Mouse (Mus musculus) limb, embryonic 11.5 days (tissue): Measurements from ENCODE around the gene Wfdc5. TPM values are rescaled to one million over a fixed set of nuclear protein-coding genes. Genes with fewer than 3 reads are reported as not detected.

ENCODE experiments used
- ATAC-seq: fragments of 200-750 bp; cut with Nextera tagmentation; 2 replicates; pipeline ENCODE4 v1.8.0; 2017; ENCODE audit warnings: low read depth; ENCODE audit not compliant: insufficient number of reproducible peaks, low FRiP score, low TSS enrichment
- DNase-seq: peaks from one replicate; pipeline ENCODE4 v3.0.0-alpha.2; 2015; ENCODE audit warnings: low spot score
- H3K27ac ChIP-seq: fragments of 300-500 bp; sonication (generic); replicated peaks from 2 replicates; pipeline ENCODE4 v1.5.1; 2014; ENCODE audit warnings: low read depth, mild to moderate bottlenecking, low read length
- H3K27me3 ChIP-seq: fragments of 300-500 bp; sonication (generic); 2 replicates; pipeline ENCODE4 v1.6.1; 2014; ENCODE audit warnings: mild to moderate bottlenecking, low read length, mixed read lengths; ENCODE audit not compliant: control insufficient read depth, insufficient read depth
- H3K36me3 ChIP-seq: fragments of 300-500 bp; sonication (generic); 2 replicates; pipeline ENCODE4 v1.6.1; 2014; ENCODE audit warnings: mild to moderate bottlenecking, low read length, moderate library complexity, mixed read lengths; ENCODE audit not compliant: control insufficient read depth, insufficient read depth
- H3K4me1 ChIP-seq: fragments of 300-500 bp; sonication (generic); 2 replicates; pipeline ENCODE4 v1.6.1; 2014; ENCODE audit warnings: low read length, mixed read lengths; ENCODE audit not compliant: control insufficient read depth, insufficient read depth
- H3K4me2 ChIP-seq: fragments of 300-500 bp; sonication (generic); 2 replicates; pipeline ENCODE4 v1.6.1; 2014; ENCODE audit warnings: low read depth, mild to moderate bottlenecking, moderate library complexity; ENCODE audit not compliant: severe bottlenecking
- H3K4me3 ChIP-seq: fragments of 300-500 bp; sonication (generic); 2 replicates; pipeline ENCODE4 v1.5.1; 2014; ENCODE audit warnings: low read depth, low read length
- H3K9ac ChIP-seq: fragments of 300-500 bp; sonication (generic); 2 replicates; pipeline ENCODE4 v1.6.1; 2014; ENCODE audit warnings: mild to moderate bottlenecking, low read length
- H3K9me3 ChIP-seq: fragments of 300-500 bp; sonication (generic); 2 replicates; pipeline ENCODE4 v1.6.1; 2016; ENCODE audit warnings: low read length; ENCODE audit not compliant: control insufficient read depth
- WGBS: fragments of 180-500 bp; shearing (Covaris S2); extraction: QIAGEN DNeasy Blood & Tissue Kit; methylation state at CpG from one replicate; pipeline ENCODE4 v1.1.7; 2014; 5-methylcytosine and 5-hydroxymethylcytosine counted together
- polyA plus RNA-seq: library from polyadenylated mRNA; unstranded; fragments of >200 nt; fragmentation: Nextera tagmentation; extraction: Ambion mirVana; gene quantifications from 2 replicates; pipeline ENCODE4 v1.2.1, GENCODE M21; 2014

The Wfdc5 gene
- polyA plus RNA-seq, 1 experiment from 2014 or later, result not detected

GRCm38 (mm10) chr2:164199626-164200327, 17.2 kb upstream of the Wfdc5 start, which contains the start of gene Wfdc15a:
Gene Wfdc15a (minus strand): TSS chr2:164200130.
- Histone ChIP-seq H3K9me3 (no peaks in the 10 kb centered on the region), H3K4me2 (no peak within 1 kb of the TSS), H3K4me1 (no peaks in the 10 kb centered on the region), H3K36me3 (no peaks in the 10 kb centered on the region), H3K9ac (no peak within 1 kb of the TSS), H3K27me3 (no peaks in the 10 kb centered on the region), H3K4me3 (no peak within 1 kb of the TSS), H3K27ac (no peak within 1 kb of the TSS)
- ATAC-seq (no peak), DNase-seq (no peak)
- 86% methylated on average over 20 of the region's 20 CpGs for WGBS

- no peak overlapping the region for H3K4me3 ChIP-seq
- DNase-seq (no peak), ATAC-seq (no peak)
- no peaks in the 10 kb centered on the region for H3K9me3 ChIP-seq
- no peak overlapping the region for H3K4me2 ChIP-seq
- H3K27me3 ChIP-seq, result no peaks in the 10 kb centered on the region
- no peaks in the 10 kb centered on the region for H3K4me1 ChIP-seq
- no peak overlapping the region for H3K9ac ChIP-seq
- 88% methylated on average over 5 of the region's 5 CpGs for WGBS
- H3K27ac ChIP-seq, result no peak overlapping the region
- no peaks in the 10 kb centered on the region for H3K36me3 ChIP-seq
Measured at GRCm38 (mm10) chr2:164196700-164196990, 14.1 kb upstream of the Wfdc5 start.

- no peak for DNase-seq
- H3K4me2 ChIP-seq, result no peak overlapping the region
- H3K9ac ChIP-seq, result no peak overlapping the region
- ATAC-seq, result no peak
- 88% methylated on average over 5 of the region's 5 CpGs for WGBS
- H3K4me1 ChIP-seq, result no peaks in the 10 kb centered on the region
- no peaks in the 10 kb centered on the region for H3K27me3 ChIP-seq
- H3K36me3 ChIP-seq, result no peaks in the 10 kb centered on the region
- H3K27ac ChIP-seq, result no peak overlapping the region
- H3K4me3 ChIP-seq, result no peak overlapping the region
- no peaks in the 10 kb centered on the region for H3K9me3 ChIP-seq
Measured at GRCm38 (mm10) chr2:164195971-164196699, 13.6 kb upstream of the Wfdc5 start.

GRCm38 (mm10) chr2:164194959-164195630, 12.6 kb upstream of the Wfdc5 start:
- no peaks in the 10 kb centered on the region for H3K9me3 ChIP-seq
- ATAC-seq (no peak), DNase-seq (no peak)
- no peaks in the 10 kb centered on the region for H3K27me3 ChIP-seq
- H3K27ac ChIP-seq, result no peak overlapping the region
- WGBS, result 79% methylated on average over 5 of the region's 5 CpGs
- H3K4me2 ChIP-seq, result no peak overlapping the region
- no peaks in the 10 kb centered on the region for H3K4me1 ChIP-seq
- H3K4me3 ChIP-seq, result no peak overlapping the region
- no peaks in the 10 kb centered on the region for H3K36me3 ChIP-seq
- no peak overlapping the region for H3K9ac ChIP-seq

DNA sequence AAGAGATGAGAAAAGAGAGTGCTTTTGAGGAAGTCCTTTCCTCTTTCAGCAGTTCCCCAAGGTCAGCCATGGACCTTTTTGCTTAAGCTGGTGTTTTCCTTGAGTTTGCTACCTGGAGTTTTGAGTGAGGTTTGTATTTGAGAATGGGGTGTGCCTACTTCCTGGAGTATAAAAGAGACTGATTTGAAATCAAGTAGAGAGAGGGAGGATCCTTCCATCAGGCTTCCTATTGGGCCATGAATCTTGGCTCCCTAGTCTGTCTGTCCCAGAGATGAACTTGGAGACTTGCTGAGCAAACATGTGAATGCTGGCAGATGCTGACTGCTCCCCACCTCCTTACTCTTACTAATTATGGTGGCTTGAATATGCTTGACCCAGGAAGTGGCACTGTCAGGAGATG, 9.7 kb upstream of the Wfdc5 start:
- ATAC-seq (no peak), DNase-seq (no peak)
- no peak overlapping the region for H3K4me3 ChIP-seq
- no peak overlapping the region for H3K4me2 ChIP-seq
- no peak overlapping the region for H3K9ac ChIP-seq
- H3K4me1 ChIP-seq, result no peaks in the 10 kb centered on the region
- no peaks in the 10 kb centered on the region for H3K36me3 ChIP-seq
- no peaks in the 10 kb centered on the region for H3K9me3 ChIP-seq
- no peak overlapping the region for H3K27ac ChIP-seq
- no peaks in the 10 kb centered on the region for H3K27me3 ChIP-seq

DNA sequence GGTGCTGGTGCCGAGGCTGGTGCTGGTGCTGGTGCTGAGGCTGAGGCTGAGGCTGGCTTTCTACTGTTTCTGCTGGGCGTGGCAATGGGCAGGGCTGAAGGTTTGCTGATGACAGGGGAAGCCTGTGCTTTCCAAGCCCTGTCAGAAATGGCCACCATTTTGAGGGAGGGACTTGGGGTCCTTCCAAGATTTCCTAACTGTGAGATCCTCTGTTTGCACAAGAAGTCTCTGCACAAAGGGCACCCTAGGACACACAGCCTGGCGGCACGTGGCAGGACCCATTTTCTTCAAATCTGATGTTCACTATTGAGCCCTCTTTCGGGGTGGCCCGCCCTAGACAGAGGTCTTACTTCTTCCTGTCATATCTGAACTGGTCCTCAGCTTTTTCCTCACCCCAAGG, 8.0 kb upstream of the Wfdc5 start, which contains the start of gene Wfdc12:
Gene Wfdc12, minus strand, starts transcription at position 33 of the 400 bp plus-strand sequence.
- WGBS, result 88% methylated on average over 6 of the region's 6 CpGs
- Histone ChIP-seq H3K36me3 (no peaks in the 10 kb centered on the region), H3K9ac (no peak within 1 kb of the TSS), H3K4me3 (no peak within 1 kb of the TSS), H3K27me3 (no peaks in the 10 kb centered on the region), H3K27ac (no peak within 1 kb of the TSS), H3K4me1 (no peaks in the 10 kb centered on the region), H3K4me2 (no peak within 1 kb of the TSS), H3K9me3 (no peaks in the 10 kb centered on the region)
- DNase-seq, result no peak
- ATAC-seq, result no peak

GRCm38 (mm10) chr2:164188722-164189121, 6.2 kb upstream of the Wfdc5 start:
- WGBS, result 31% methylated on average over 5 of the region's 5 CpGs
- ATAC-seq, result no peak
- no peaks in the 10 kb centered on the region for H3K36me3 ChIP-seq
- H3K4me1 ChIP-seq, result no peaks in the 10 kb centered on the region
- no peak overlapping the region for H3K4me3 ChIP-seq
- H3K27ac ChIP-seq, result no peak overlapping the region
- no peak for DNase-seq
- H3K27me3 ChIP-seq, result no peaks in the 10 kb centered on the region
- no peak overlapping the region for H3K4me2 ChIP-seq
- no peak overlapping the region for H3K9ac ChIP-seq
- no peaks in the 10 kb centered on the region for H3K9me3 ChIP-seq

DNA sequence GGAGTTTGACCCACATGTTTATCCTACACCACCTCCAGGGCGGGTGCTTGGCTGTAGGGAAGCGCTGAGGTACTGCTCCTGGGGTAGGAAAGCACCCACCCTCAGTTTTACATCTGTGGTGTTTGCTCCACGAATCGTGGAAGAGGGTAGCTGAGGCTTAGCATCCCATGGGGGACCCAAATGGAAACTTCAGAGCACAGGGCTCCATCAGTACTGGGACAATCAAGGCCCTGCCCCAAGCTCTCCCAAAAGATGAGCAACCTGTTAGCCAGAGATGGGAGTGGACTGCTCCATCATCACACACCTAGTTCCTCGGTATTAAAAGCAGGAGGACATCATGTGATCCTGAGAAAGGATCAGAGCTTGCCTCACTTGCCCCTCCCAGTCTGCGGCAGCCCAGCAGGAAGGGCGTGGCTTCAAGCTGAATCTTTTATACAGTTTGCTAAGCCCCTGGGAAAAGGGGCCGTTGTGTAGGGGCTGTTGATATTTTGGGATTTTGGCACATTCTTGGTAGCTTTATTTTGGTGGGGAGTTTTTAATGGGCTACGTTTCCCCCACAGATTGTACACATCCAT, 1.7 kb upstream of the Wfdc5 start:
- no peak overlapping the region for H3K4me2 ChIP-seq
- no peak for DNase-seq
- no peaks in the 10 kb centered on the region for H3K9me3 ChIP-seq
- no peaks in the 10 kb centered on the region for H3K36me3 ChIP-seq
- H3K9ac ChIP-seq, result no peak overlapping the region
- no peak for ATAC-seq
- no peaks in the 10 kb centered on the region for H3K4me1 ChIP-seq
- WGBS, result 47% methylated on average over 9 of the region's 9 CpGs
- H3K27ac ChIP-seq, result no peak overlapping the region
- no peak overlapping the region for H3K4me3 ChIP-seq
- H3K27me3 ChIP-seq, result no peaks in the 10 kb centered on the region
